Mouse (Mus musculus) cerebellum, adult 2 months (tissue): ENCODE data around the gene Usp42.

Experiments used
- CTCF ChIP-seq: fragments of 200-500 bp; IDR thresholded peaks from 2 replicates; pipeline ENCODE4 v1.5.1; 2011; ENCODE audit warnings: low read depth, mild to moderate bottlenecking, control low read depth, low read length, moderate library complexity, borderline replicate concordance; ENCODE audit not compliant: insufficient read depth
- POLR2A ChIP-seq: fragments of 200-500 bp; IDR thresholded peaks from 2 replicates; pipeline ENCODE4 v1.6.1; 2011; ENCODE audit warnings: low read length, control low read depth, borderline replicate concordance; ENCODE audit not compliant: insufficient read depth

- TF ChIP-seq POLR2A = no peak
- TF ChIP-seq CTCF = no peak
Observed at GRCm38 (mm10) chr5:143760508-143760907, 28.4 kb upstream of the Usp42 start.
